Mouse (Mus musculus) monocyte, adult 5-6 weeks (primary cell): ENCODE results near the gene Stim2. TPM values are rescaled to one million over a fixed set of nuclear protein-coding genes. Genes with fewer than 3 reads are reported as not detected.

Source experiments
- ATAC-seq: fragments of 153-309, 156-312 bp; replicated peaks from 2 replicates; pipeline ENCODE4 v1.8.0; 2017; ENCODE audit warnings: mild to moderate bottlenecking; ENCODE audit not compliant: low TSS enrichment, insufficient number of reproducible peaks, severe bottlenecking, poor library complexity, low FRiP score
- total RNA-seq: library from RNA; stranded (forward); fragments of 200-1000, 200-491, 200-594 nt; gene quantifications from 3 replicates; pipeline ENCODE4 v1.2.3, GENCODE M21; 2017

The Stim2 gene
- 49.7 to 63.6 TPM (median 59.8 TPM) in 3 replicates for total RNA-seq

DNA sequence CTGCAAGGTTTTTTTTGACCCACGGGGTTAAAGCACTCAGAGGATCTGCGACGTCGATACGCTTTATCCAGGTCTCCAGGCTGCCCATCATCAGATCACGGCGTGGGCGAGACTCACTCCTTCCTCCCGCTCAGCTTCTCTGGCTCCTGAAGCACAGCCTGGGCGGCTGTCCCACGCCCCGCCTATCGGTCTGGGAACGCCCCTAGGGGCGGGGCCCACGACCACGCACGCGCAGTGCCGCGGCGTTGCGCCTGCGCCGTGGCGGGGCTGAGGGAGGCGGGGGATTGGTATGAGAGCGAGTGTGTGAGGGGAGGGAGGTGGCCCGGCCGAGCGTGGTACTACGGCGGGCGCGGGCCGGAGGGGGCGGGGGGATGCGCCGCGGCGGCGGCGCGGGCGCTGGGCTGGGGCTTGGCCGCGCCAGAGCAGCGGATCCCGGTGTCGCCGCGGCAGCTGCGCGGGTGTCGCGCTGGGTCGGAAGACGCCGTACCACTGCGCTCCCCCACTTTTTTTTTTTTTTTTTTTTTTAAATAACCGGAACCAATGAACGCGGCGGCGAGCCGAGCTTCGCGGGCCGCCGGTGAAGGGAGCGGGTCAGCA is at the start of gene Stim2:
TSS of gene Stim2 (plus strand) at position 354 of the 597 bp plus-strand sequence.
- peak; percentile 71 for ATAC-seq

DNA sequence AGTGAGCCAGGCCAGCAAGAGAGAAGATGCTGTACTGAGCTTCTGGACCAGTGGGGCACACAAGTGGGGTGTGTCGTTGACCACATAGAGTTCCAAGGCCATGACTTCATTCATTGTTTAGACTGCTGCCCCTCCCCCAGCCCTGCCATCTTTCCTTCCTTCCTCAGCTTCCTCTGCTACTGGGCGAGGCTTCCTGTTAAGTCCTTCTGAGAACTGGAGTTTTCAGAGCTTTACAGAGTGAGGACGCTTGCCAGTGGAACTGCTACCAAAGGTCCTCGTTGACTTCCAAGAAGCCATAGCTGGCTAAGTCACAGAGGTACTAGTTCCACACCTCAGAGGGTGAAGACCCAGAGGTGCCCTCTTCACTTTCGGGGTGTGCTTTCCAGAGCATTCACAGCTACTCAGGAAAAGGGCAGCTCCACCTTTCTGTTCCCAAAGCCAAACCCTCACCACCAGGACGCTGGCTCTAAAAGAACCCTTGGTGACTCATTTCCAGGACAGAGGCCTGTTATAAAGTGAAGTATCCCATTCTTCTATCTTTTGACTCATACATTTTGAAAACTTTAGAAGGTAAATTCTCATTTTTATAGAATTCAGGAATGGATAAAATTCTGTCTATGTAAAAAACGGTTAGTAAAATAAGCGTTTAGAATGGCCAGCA is 49.6 kb upstream of the Stim2 start:
- ATAC-seq, result no peak

DNA sequence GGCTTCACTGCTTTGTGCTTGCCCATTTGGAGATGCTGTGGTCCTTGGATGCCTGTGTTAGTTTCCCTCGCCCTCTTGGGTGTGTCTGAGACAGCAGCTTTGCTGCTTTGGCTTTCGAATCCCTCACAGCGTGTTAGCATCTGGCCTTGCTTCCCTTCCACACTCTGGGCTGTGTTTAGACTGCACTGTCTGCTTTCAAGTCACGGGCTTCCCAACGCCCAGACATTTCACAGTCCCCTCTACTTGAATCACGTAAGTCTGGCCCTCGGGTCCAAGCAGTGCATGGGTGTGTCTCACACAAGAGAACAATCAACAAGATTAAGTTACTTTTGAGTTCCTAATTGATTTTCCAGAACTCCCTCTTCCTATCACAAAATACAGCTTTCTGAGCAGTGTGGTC is 48.1 kb upstream of the Stim2 start:
- no peak for ATAC-seq

DNA sequence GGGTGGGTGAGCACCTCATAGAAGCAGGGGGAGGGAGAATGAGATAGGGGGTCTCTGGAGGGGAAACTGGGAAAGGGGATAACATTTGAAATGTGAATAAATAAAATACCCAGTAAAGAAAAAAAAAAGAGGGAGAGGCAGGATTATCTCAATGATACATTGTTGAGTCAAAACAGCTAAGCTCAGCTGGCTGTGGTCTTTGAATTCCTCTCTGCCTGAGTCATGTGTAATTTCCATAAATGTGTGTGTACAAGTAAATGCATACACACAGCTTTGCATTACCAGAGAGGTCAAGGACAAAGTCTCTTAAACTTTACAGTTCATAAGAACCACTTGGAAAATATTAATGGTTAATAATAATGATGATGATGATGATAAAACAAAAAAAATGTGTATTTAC is 45.1 kb upstream of the Stim2 start:
- ATAC-seq, result no peak

DNA sequence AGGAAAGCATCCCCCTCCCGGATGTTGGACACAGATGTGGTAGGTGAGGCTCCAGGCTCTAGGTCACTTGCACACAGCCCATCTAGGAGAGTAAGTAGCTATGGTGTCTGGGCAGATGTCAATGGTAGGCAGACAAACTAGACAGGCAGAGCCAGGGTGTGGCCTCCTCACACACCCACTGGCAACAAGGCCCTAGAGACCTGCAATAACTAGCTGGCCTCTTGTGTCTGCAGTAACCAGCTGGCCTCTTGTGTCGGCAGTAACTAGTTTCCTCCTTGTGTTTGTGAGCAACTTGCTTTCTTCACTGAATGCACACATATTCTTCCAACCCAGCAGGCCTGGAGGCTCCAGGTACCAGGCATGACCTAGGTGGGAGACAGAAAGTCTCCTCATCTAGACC is 44.5 kb upstream of the Stim2 start:
- ATAC-seq, result no peak

DNA sequence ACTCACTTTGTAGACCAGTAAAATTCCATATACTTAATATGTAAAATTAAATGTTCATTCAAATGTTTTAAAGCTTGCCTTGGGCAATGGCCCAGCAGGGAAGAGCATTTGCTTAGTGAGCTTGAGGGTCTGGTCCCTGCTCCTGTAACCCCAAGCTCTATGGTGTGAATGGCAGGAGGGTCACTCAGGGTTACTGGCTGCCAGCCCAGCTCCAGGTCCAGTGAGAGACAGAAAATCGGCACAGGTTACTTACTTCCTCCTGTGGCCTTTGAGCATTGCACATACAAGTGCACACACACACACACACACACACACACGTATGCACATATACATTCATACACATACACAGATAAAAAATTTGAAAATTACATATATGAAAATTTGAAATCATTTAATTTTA is 42.3 kb upstream of the Stim2 start:
- no peak for ATAC-seq

DNA sequence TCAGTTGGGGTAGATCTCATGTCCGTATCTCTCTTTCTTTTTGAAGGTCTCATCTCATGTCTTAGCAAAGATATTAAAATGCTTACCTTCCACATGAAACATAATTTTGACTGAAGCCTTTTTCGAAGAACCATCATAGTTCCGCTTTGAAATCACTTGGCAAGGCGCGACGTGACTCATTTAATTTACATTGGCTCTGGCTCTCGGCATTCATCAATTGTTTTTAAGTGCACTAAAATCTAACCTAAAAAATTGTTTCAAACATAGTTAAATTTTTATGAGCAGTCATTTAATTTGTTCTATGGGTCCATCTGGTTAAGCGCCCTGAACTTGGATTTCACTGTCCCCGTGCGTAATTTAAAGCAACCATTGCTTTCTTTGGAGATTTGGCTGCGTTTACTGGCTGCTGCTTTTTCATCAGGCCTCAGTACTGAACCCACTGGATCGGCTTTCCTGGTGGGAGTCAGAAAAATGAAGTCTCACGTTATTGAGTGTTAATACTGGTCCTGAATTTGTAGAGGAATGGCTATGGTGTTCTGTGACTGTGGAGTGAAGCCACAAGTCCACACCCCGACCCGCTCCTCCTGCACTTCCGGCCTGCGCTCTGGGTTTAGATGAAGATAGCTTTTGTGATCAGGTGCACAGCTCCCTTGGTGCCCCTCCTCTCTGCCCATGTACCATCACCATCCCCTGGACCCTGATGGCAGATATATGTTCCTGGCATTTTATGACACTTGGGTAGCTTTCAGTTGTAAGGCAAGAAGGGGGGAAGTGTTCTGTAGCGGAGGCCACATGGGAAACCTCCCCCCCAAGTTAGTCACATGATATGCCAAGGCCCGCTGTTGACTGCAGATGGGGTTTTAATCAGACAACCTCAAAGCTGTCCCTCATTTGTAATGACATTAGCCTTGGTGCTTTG is 41.6 kb upstream of the Stim2 start:
- ATAC-seq, result no peak

DNA sequence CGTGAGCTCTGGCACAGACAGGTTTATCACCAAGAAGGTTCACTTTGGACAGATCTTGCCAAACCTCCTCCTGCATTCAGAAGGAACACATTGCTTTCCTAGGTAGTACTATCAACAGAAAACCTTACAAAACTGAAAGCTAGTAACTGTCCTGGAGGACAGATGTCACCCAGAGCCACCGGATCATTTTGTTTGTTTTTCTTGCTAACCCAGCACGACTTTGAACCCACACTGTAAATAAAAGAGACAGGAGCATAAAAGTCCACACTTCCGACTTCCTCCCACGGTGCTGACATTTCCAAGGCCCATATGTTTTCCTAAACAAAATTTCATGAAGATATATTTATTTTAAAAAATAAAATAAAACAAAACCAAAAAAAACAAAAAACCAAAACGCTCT is 41.0 kb upstream of the Stim2 start:
- ATAC-seq, result no peak

DNA sequence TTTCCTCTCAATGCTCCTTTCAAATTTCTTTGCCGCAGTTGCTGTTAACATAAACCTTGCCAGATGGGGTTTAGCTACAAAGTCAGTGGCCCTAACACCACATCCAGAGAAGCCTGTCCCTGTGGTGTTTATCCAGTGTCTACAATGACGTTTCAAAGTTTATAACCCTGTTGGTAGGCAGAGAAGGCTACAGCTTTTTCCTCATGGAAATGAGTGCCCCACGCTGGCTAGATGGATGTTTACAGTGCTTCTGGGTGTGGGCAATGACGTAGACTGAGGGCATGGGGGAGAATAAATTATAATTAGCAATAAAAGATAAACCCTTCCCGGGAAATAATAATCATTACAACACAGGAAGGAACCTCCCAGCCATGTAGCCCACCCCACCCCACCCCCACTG is 37.1 kb upstream of the Stim2 start:
- no peak for ATAC-seq

DNA sequence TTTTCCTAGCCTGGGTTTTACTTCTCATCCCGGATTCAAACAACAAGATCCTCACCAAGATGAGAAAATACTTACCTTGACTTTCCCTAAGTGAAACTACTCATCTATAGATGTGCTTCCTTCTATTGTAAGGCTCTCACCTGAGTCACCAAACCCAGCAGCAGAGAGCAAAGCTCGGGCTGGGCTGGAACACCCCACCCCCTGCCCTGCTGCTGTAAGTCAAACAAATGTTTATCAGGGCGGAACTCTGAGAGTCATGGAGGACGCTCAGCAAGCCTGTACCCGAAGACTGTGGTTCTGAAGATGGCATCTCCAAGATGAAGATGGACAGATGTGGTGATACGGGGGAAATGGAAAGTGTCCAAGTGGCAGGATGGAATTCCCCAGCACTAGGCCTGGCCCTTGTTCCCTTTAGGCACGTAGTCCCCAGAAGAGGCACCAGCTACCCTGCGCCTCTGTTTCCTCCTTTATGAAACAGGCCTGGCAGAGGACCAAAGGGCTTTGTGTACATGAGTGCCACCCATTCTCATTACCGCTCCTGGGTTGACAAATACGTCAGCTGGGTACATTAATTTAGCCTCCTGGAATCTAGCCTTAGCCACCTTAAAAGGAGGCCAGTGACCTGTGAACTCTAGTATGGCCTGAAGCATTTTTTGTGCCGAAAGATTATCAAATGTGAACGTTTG is 36.3 kb upstream of the Stim2 start:
- no peak for ATAC-seq

DNA sequence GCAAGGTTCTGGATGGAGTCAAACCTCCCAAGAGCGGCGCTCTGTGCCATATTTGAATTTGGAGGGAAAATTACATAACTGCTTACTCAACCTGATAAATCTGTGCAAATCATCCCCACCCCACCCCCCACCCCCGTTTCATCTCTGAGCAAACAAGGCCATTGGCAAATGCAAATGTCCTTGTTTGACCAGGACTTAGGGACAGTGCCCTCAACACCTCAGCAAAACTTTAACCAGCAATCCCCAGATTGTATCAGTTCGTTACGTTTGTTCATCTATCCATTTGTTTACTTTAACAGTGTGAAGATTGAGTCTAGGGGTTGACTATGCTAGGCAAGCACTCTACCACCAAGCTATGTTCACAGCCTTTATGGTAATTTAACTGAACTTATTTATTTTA is 32.6 kb upstream of the Stim2 start:
- ATAC-seq, result no peak

DNA sequence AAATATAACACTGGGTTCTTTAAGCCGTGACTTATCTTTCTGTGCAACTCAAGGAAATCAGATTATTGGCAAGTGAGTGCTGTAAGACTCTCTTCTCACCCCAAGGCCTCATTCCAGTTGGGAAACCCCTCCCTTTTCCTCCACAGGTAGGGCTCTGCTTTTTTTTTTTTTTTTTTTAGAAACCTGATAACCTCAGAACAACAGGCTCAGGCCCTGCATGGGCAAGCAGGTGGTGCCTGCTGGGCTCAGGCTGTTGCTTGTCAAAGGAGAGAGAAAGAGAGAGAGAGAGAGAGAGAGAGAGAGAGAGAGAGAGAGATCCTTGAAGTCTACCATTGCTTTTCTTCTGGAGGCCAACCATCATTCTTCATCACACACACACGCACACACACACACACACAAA is 30.7 kb upstream of the Stim2 start:
- no peak for ATAC-seq

DNA sequence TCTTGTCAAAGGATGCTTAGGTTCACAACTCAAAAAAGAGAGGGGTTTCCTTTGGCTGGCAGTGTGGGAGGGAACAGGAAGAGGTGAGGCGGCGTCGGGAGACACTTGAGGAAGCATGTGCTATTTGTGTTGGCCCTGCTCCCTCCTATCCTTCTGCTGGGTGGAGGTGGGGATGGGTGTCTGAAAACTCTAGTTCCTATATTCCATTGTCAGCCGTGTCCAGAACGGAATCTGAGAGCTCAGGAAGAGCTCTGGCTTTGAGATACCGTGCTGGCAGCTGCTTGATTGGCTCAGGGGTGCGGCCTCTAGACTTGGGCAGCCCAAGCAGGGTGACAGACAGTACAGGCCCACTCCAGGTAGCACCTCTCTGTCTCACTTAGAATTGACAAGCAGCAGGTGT is 28.1 kb upstream of the Stim2 start:
- ATAC-seq, result no peak

DNA sequence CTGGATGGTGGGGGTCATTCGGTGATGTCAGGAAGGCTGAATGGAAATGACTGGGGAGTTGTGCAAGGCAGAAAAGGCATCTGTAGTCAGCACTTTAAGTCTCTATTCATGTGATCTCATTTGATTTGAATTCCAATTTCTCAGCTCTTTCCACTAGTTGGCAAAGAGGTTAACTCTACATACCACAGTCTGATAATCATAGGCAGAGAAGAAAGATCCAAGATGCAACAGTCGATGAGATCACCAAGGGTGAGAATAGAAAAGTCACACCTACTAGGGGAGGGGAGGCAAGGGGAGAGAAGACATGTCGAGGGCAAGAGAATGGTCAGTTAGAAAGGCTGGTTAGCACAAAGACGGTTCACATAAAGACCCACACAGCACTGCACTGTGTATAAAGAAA is 27.1 kb upstream of the Stim2 start:
- ATAC-seq, result no peak

DNA sequence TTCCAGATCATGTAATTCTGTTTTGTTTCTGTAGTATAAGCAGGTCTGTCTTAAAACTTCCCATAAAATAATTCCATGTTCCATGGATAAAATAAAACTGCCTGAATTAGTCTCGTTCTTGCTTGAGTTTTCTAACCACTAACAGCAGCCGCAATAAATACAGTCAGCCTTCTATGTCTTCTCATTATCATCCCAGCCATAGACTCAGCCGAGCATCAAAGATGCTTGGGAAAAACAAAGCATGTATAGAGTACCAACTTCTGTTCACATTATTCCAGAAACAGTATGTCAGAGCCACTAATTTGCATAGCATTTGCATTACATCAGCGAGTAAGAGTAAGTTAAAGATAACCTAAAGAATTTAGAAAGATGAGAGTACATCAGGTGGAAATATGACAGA is 25.4 kb upstream of the Stim2 start:
- no peak for ATAC-seq

DNA sequence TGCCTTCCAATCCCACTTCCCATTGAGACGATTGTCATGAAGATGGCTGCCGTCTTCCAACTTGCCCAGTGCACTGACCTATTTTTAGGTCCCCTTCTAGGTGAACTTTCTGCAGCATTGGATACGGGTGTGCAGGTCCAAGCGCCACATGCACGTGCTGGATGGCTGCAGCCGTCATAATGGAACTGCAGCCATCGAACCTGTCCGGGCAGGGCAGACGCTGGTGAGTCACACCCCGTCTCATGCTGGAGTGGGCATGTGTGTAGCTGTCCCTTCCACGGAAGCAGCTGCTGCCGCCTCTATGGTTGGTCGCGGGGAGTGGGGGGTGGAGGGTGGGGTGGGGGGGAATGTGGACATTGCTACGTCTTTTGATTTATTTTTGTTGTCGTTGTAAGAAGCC is 21.8 kb upstream of the Stim2 start:
- ATAC-seq, result no peak

DNA sequence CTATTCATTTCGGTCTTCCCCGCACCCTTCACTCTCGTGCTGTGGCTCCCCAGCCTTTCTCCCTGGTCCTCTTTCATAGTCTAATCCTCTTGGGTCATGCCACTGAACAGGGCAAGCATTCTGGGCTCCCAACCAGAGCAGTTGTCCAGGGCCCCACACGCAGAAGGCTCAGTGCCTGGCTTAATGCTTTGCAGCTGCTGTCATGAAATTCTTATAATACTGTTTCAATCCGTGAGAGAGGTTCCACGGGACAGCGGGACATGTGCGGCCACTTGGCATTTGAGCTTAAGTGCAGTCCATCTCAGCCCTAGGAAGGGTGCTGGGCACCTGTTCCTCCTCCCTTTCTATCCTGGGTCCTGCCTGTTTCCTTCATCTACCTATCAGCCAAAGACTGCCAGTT is 21.2 kb upstream of the Stim2 start:
- ATAC-seq, result no peak

DNA sequence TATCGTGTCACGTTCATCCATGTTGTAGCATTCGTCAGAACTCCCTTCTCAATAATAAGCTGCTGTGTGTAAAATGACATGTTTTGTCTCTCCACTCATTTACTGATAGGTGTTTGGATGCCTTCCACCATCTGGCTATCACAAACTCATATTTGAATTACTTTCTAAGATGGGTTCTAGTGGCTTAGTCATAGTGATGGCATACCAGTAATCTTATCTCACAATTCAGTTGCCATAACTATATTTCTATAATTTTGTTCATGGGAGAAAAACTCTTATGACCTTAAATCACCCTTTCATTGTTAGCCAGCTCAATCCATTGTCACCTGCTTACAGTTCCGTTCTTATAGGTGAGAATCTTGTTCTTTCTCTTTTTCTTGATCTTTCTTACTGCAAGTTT is 14.9 kb upstream of the Stim2 start:
- ATAC-seq, result no peak

DNA sequence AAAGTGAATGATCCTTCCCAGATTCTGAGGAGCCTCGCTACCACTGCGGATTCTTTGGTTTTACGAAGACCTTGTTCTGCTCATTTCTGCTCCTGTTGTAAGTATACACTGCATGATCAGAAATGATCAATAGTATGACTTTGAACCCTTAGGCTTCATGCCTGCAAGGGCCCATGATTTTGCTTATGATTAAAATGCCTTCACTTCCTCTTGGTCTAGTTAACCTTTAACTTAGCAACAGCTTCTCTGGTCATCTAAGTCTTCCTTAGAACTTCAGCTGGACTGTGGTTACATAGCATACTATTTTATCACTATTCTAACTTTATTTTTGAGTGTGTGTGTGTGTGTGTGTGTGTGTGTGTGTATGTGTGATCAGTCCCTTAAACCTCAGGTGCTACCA is 12.7 kb upstream of the Stim2 start:
- ATAC-seq, result no peak
